Comparison of ENCODE assay signal across 10 mouse cellular contexts in the genomic region with DNA sequence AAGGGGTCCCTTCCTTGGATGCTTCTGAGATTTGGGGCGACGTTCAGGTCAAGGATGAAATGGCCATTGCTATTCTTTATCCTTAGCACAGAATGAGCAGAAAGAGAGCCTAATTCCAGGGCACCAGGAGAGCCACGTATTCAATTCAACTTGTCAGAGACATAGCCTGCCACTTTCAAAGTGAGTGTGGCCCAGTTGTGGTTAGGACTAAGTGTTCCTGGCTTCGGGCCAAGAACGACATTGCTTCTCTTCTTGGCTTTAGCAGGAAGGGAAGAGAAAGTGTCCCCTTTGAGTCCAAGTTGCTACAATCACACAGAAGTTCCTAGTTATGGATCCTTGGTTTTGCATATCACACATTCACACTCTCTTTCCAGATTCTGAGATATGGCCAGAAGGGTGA.
DNase-seq lines count a peak whose midpoint lies in the region; ATAC-seq lines count a peak whose summit lies in the region.
"Had no signal": no experiment of that assay in that cellular context is flagged by ENCODE, and none has a peak within 500 bp of the region (broad histone marks: within the 10 kb centered on the region; RNA-seq: fewer than 3 reads in every experiment).

No protein-coding gene starts in this region.

- no peaks in the 10 kb centered on the region for H3K4me1 ChIP-seq in midbrain, embryonic 14.5 days (ENCODE audit: control insufficient read depth, insufficient read depth, low read length)
- H3K4me1 ChIP-seq in midbrain, embryonic 10.5 days: no peaks in the 10 kb centered on the region
- H3K4me1 ChIP-seq in embryonic facial prominence, embryonic 10.5 days: peaks cover 18% of the 10 kb centered on the region
- H3K4me1 ChIP-seq: embryonic facial prominence, embryonic 12.5 days; midbrain, embryonic 15.5 days had no signal

- H3K27ac ChIP-seq in midbrain, embryonic 14.5 days (replicated peaks; ENCODE audit: low read depth, low read length): no peak overlapping the region
- no peak overlapping the region for H3K27ac ChIP-seq in midbrain, embryonic 10.5 days (replicated peaks)
- H3K27ac ChIP-seq in embryonic facial prominence, embryonic 10.5 days (replicated peaks): no peak overlapping the region
- H3K27ac ChIP-seq: embryonic facial prominence, embryonic 12.5 days; midbrain, embryonic 15.5 days had no signal

- peak; percentile 28 for DNase-seq in midbrain, embryonic 14.5 days
- DNase-seq in midbrain, embryonic 10.5 days (ENCODE audit: low spot score): no peak
- DNase-seq in embryonic facial prominence, embryonic 10.5 days (ENCODE audit: low spot score): peak; percentile 23
- peak; percentile 53 to 68 for DNase-seq in heart, postnatal 14 days
- DNase-seq in ovary, postnatal 36 days (ENCODE audit: low spot score): peak; percentile 16
- DNase-seq in spleen, postnatal 4 days (ENCODE audit: low spot score in 2 of 2): no peak
- no peak for DNase-seq in left cerebral cortex, adult 8-10 months (ENCODE audit: low spot score in 2 of 2)
- DNase-seq: right cerebral cortex, postnatal 4 days had no signal

- no peak overlapping the region for H3K9ac ChIP-seq in midbrain, embryonic 14.5 days (replicated peaks; ENCODE audit: low read length)
- H3K9ac ChIP-seq: embryonic facial prominence, embryonic 12.5 days; midbrain, embryonic 15.5 days had no signal

- H3K4me3 ChIP-seq in midbrain, embryonic 14.5 days (replicated peaks; ENCODE audit: low read depth, low read length): no peak overlapping the region
- H3K4me3 ChIP-seq in midbrain, embryonic 10.5 days: no peak overlapping the region
- H3K4me3 ChIP-seq in embryonic facial prominence, embryonic 10.5 days: no peak overlapping the region
- H3K4me3 ChIP-seq: embryonic facial prominence, embryonic 12.5 days; midbrain, embryonic 15.5 days had no signal

- H3K36me3 ChIP-seq in midbrain, embryonic 14.5 days (ENCODE audit: control insufficient read depth, insufficient read depth, low read length): no peaks in the 10 kb centered on the region
- H3K36me3 ChIP-seq in midbrain, embryonic 10.5 days: no peaks in the 10 kb centered on the region
- no peaks in the 10 kb centered on the region for H3K36me3 ChIP-seq in embryonic facial prominence, embryonic 10.5 days (replicated peaks)
- H3K36me3 ChIP-seq: embryonic facial prominence, embryonic 12.5 days; midbrain, embryonic 15.5 days had no signal

- H3K9me3 ChIP-seq in midbrain, embryonic 14.5 days (ENCODE audit: control insufficient read depth, low read length): no peaks in the 10 kb centered on the region
- no peaks in the 10 kb centered on the region for H3K9me3 ChIP-seq in midbrain, embryonic 10.5 days (replicated peaks)
- no peaks in the 10 kb centered on the region for H3K9me3 ChIP-seq in embryonic facial prominence, embryonic 10.5 days
- H3K9me3 ChIP-seq: embryonic facial prominence, embryonic 12.5 days; midbrain, embryonic 15.5 days had no signal

- no peak for ATAC-seq in midbrain, embryonic 14.5 days (ENCODE audit: low FRiP score, low TSS enrichment)
- ATAC-seq: midbrain, embryonic 15.5 days had no signal

- 87% methylated on average over 5 of the region's 5 CpGs for WGBS in midbrain, embryonic 14.5 days
- 85% methylated on average over 5 of the region's 5 CpGs for WGBS in midbrain, embryonic 10.5 days
- WGBS in embryonic facial prominence, embryonic 10.5 days: 70% methylated on average over 5 of the region's 5 CpGs

- no peak overlapping the region for H3K4me2 ChIP-seq in midbrain, embryonic 14.5 days (ENCODE audit: low read length)
- H3K4me2 ChIP-seq: embryonic facial prominence, embryonic 12.5 days; midbrain, embryonic 15.5 days had no signal

- H3K27me3 ChIP-seq in midbrain, embryonic 14.5 days (ENCODE audit: control insufficient read depth, insufficient read depth, low read length): no peaks in the 10 kb centered on the region
- no peaks in the 10 kb centered on the region for H3K27me3 ChIP-seq in midbrain, embryonic 10.5 days (ENCODE audit: low read depth, poor library complexity, severe bottlenecking)
- no peaks in the 10 kb centered on the region for H3K27me3 ChIP-seq in embryonic facial prominence, embryonic 10.5 days (replicated peaks; ENCODE audit: low read depth, poor library complexity, severe bottlenecking)
- H3K27me3 ChIP-seq: embryonic facial prominence, embryonic 12.5 days; midbrain, embryonic 15.5 days had no signal

- intact Hi-C loops in heart, postnatal 14 days (cut with DNase I): no loop called here

Comparison
In these comparisons a context has a peak if more than half of its experiments do, and no peak if none do; other contexts are left out.
1. DNase-seq: peak in midbrain, embryonic 14.5 days (single experiment), embryonic facial prominence, embryonic 10.5 days (single experiment), heart, postnatal 14 days (2 of 2) and ovary, postnatal 36 days (single experiment); none in midbrain, embryonic 10.5 days (single experiment), spleen, postnatal 4 days (0 of 2) and left cerebral cortex, adult 8-10 months (0 of 2).